Mouse (Mus musculus): ENCODE data around the gene Shank1.

The Shank1 gene

GRCm38 (mm10) chr7:44341119-44341518 is 31.1 kb downstream of the Shank1 start:
- no peak for DNase-seq (ENCODE audit: low read depth, low spot score)

GRCm38 (mm10) chr7:44341714-44342113 is 31.7 kb downstream of the Shank1 start:
- DNase-seq (ENCODE audit: low read depth, low spot score), result no peak

GRCm38 (mm10) chr7:44343459-44344015 is 33.5 kb downstream of the Shank1 start:
- DNase-seq (ENCODE audit: low read depth, low spot score), result no peak

- no peak for DNase-seq (ENCODE audit: low read depth, low spot score)
Measured at GRCm38 (mm10) chr7:44344622-44345021, 34.6 kb downstream of the Shank1 start.

GRCm38 (mm10) chr7:44349043-44349442 is 39.0 kb downstream of the Shank1 start:
- DNase-seq (ENCODE audit: low read depth, low spot score), result no peak

GRCm38 (mm10) chr7:44350957-44351711 is 41.1 kb downstream of the Shank1 start:
- DNase-seq (ENCODE audit: low read depth, low spot score), result peak; percentile 90

- DNase-seq (ENCODE audit: low read depth, low spot score), result no peak
Measured at GRCm38 (mm10) chr7:44351881-44352749, 42.1 kb downstream of the Shank1 start.

- DNase-seq (ENCODE audit: low read depth, low spot score), result no peak
Measured at GRCm38 (mm10) chr7:44352750-44353600, 42.9 kb downstream of the Shank1 start.

- no peak for DNase-seq (ENCODE audit: low read depth, low spot score)
Measured at GRCm38 (mm10) chr7:44353601-44354340, 43.7 kb downstream of the Shank1 start.

- DNase-seq (ENCODE audit: low read depth, low spot score), result no peak
Measured at GRCm38 (mm10) chr7:44355411-44355810, 45.4 kb downstream of the Shank1 start.

GRCm38 (mm10) chr7:44356590-44357481 is 46.8 kb downstream of the Shank1 start:
- no peak for DNase-seq (ENCODE audit: low read depth, low spot score)

GRCm38 (mm10) chr7:44357531-44357930 is 47.5 kb downstream of the Shank1 start:
- DNase-seq (ENCODE audit: low read depth, low spot score), result no peak

- no peak for DNase-seq (ENCODE audit: low read depth, low spot score)
Measured at GRCm38 (mm10) chr7:44358012-44358411, 48.0 kb downstream of the Shank1 start.

- DNase-seq (ENCODE audit: low read depth, low spot score), result no peak
Measured at GRCm38 (mm10) chr7:44358886-44359654, 49.0 kb downstream of the Shank1 start.

GRCm38 (mm10) chr7:44359908-44360672 is 50.0 kb downstream of the Shank1 start:
- DNase-seq (ENCODE audit: low read depth, low spot score), result peak; percentile 85

GRCm38 (mm10) chr7:44360792-44361301 is 50.8 kb downstream of the Shank1 start:
- no peak for DNase-seq (ENCODE audit: low read depth, low spot score)

- DNase-seq (ENCODE audit: low read depth, low spot score), result no peak
Measured at GRCm38 (mm10) chr7:44372678-44373077, 62.6 kb downstream of the Shank1 start.

GRCm38 (mm10) chr7:44373460-44373859 is 63.4 kb downstream of the Shank1 start:
- DNase-seq (ENCODE audit: low read depth, low spot score), result no peak
